Mouse (Mus musculus) limb, embryonic 13.5 days (tissue): ENCODE data around the gene Rasgef1b. TPM values are rescaled to one million over a fixed set of nuclear protein-coding genes. Genes with fewer than 3 reads are reported as not detected.

Experiments
- ATAC-seq: fragments of 200-750 bp; cut with Nextera tagmentation; 2 replicates; pipeline ENCODE4 v1.8.0; 2017; ENCODE audit warnings: low read depth, moderate number of reproducible peaks, moderate TSS enrichment; ENCODE audit not compliant: low FRiP score
- H3K27ac ChIP-seq: fragments of 300-500 bp; sonication (generic); 2 replicates; pipeline ENCODE4 v1.5.1; 2015; ENCODE audit warnings: inconsistent platforms, mild to moderate bottlenecking, moderate library complexity
- H3K27me3 ChIP-seq: fragments of 300-500 bp; sonication (generic); 2 replicates; pipeline ENCODE4 v1.6.1; 2015; ENCODE audit warnings: mild to moderate bottlenecking, inconsistent platforms
- H3K36me3 ChIP-seq: fragments of 300-500 bp; sonication (generic); 2 replicates; pipeline ENCODE4 v1.6.1; 2015; ENCODE audit warnings: inconsistent platforms, mild to moderate bottlenecking, moderate library complexity
- H3K4me1 ChIP-seq: fragments of 300-500 bp; sonication (generic); 2 replicates; pipeline ENCODE4 v1.6.1; 2015; ENCODE audit warnings: inconsistent platforms
- H3K4me2 ChIP-seq: fragments of 300-500 bp; sonication (generic); replicated peaks from 2 replicates; pipeline ENCODE4 v1.6.1; 2015; ENCODE audit warnings: inconsistent platforms, mild to moderate bottlenecking, moderate library complexity
- H3K4me3 ChIP-seq: fragments of 300-500 bp; sonication (generic); 2 replicates; pipeline ENCODE4 v1.5.1; 2015; ENCODE audit warnings: moderate library complexity, mild to moderate bottlenecking, inconsistent platforms
- H3K9ac ChIP-seq: fragments of 300-500 bp; sonication (generic); 2 replicates; pipeline ENCODE4 v1.6.1; 2015; ENCODE audit warnings: mild to moderate bottlenecking, inconsistent platforms
- H3K9me3 ChIP-seq: fragments of 300-500 bp; sonication (generic); 2 replicates; pipeline ENCODE4 v1.6.1; 2016; ENCODE audit warnings: inconsistent platforms
- WGBS: fragments of 180-500 bp; shearing (Covaris S2); methylation state at CpG from one replicate; pipeline ENCODE4 v1.1.7; 2015; 5-methylcytosine and 5-hydroxymethylcytosine counted together
- polyA plus RNA-seq: library from polyadenylated mRNA; unstranded; fragments of >200 nt; fragmentation: Nextera tagmentation; extraction: Ambion mirVana; gene quantifications from 2 replicates; pipeline ENCODE4 v1.2.1, GENCODE M21; 2015

Rasgef1b gene
- 16.0 and 18.7 TPM in 2 replicates for polyA plus RNA-seq

- ATAC-seq = peak; percentile 86
- Histone ChIP-seq H3K27ac (peak within 1 kb of the TSS; percentile 79), H3K9me3 (no peaks in the 10 kb centered on the region), H3K4me3 (peak within 1 kb of the TSS; percentile 68), H3K9ac (peak within 1 kb of the TSS; percentile 67), H3K36me3 (no peaks in the 10 kb centered on the region), H3K4me1 (peaks cover 16% of the 10 kb centered on the region), H3K4me2 (peak within 1 kb of the TSS; percentile 97), H3K27me3 (peaks cover 6% of the 10 kb centered on the region; the same call in 1 of the 2 replicates)
- WGBS = 0% methylated on average over 37 of the region's 53 CpGs
Observed at GRCm38 (mm10) chr5:99728649-99729212, at the start of gene Rasgef1b. TSS of gene Rasgef1b (minus strand) at chr5:99729065.

- 74% methylated on average over 16 of the region's 16 CpGs for WGBS
- Histone ChIP-seq H3K4me2 (no peak overlapping the region), H3K9ac (no peak overlapping the region), H3K27ac (no peak overlapping the region), H3K36me3 (no peaks in the 10 kb centered on the region), H3K4me3 (no peak overlapping the region), H3K4me1 (no peaks in the 10 kb centered on the region), H3K9me3 (peaks cover under 1% of the 10 kb centered on the region; the same call in 1 of the 2 replicates), H3K27me3 (no peaks in the 10 kb centered on the region)
- no peak for ATAC-seq
Observed at GRCm38 (mm10) chr5:99775342-99775741, 46.5 kb upstream of the Rasgef1b start.

- ATAC-seq = no peak
- WGBS = 87% methylated on average over 9 of the region's 9 CpGs
Observed at GRCm38 (mm10) chr5:99773265-99773664, 44.4 kb upstream of the Rasgef1b start.

GRCm38 (mm10) chr5:99764246-99764645, 35.4 kb upstream of the Rasgef1b start:
- Histone ChIP-seq H3K4me3 (no peak overlapping the region), H3K36me3 (no peaks in the 10 kb centered on the region), H3K4me2 (no peak overlapping the region), H3K27me3 (no peaks in the 10 kb centered on the region), H3K27ac (no peak overlapping the region), H3K4me1 (no peaks in the 10 kb centered on the region), H3K9me3 (no peaks in the 10 kb centered on the region), H3K9ac (no peak overlapping the region)
- no peak for ATAC-seq
- 81% methylated on average over 3 of the region's 3 CpGs for WGBS

More at GRCm38 (mm10) chr5:99773265-99773664, 44.4 kb upstream of the Rasgef1b start:
- H3K36me3 ChIP-seq = no peaks in the 10 kb centered on the region
- no peaks in the 10 kb centered on the region for H3K27me3 ChIP-seq
- no peak overlapping the region for H3K4me2 ChIP-seq
- no peaks in the 10 kb centered on the region for H3K4me1 ChIP-seq
- H3K9me3 ChIP-seq = peaks cover 6% of the 10 kb centered on the region; the same call in 1 of the 2 replicates
- no peak overlapping the region for H3K27ac ChIP-seq
- no peak overlapping the region for H3K4me3 ChIP-seq
- H3K9ac ChIP-seq = no peak overlapping the region

GRCm38 (mm10) chr5:99758859-99759258, 30.0 kb upstream of the Rasgef1b start:
- no peaks in the 10 kb centered on the region for H3K27me3 ChIP-seq
- H3K9ac ChIP-seq = no peak overlapping the region
- H3K36me3 ChIP-seq = no peaks in the 10 kb centered on the region
- H3K4me2 ChIP-seq = no peak overlapping the region
- 40% methylated on average over 5 of the region's 5 CpGs for WGBS
- ATAC-seq = no peak
- no peaks in the 10 kb centered on the region for H3K4me1 ChIP-seq
- no peak overlapping the region for H3K4me3 ChIP-seq
- no peak overlapping the region for H3K27ac ChIP-seq
- no peaks in the 10 kb centered on the region for H3K9me3 ChIP-seq

GRCm38 (mm10) chr5:99753843-99754242, 25.0 kb upstream of the Rasgef1b start:
- 83% methylated on average over 12 of the region's 12 CpGs for WGBS
- ATAC-seq = no peak
- H3K36me3 ChIP-seq = no peaks in the 10 kb centered on the region

GRCm38 (mm10) chr5:99753368-99753767, 24.5 kb upstream of the Rasgef1b start:
- Histone ChIP-seq H3K36me3 (no peaks in the 10 kb centered on the region), H3K27ac (no peak overlapping the region), H3K4me2 (no peak overlapping the region), H3K4me3 (no peak overlapping the region), H3K9ac (no peak overlapping the region), H3K9me3 (no peaks in the 10 kb centered on the region), H3K27me3 (no peaks in the 10 kb centered on the region), H3K4me1 (peaks cover 6% of the 10 kb centered on the region; the same call in 1 of the 2 replicates)
- 83% methylated on average over 13 of the region's 13 CpGs for WGBS
- no peak for ATAC-seq

More at GRCm38 (mm10) chr5:99753843-99754242, 25.0 kb upstream of the Rasgef1b start:
- H3K9me3 ChIP-seq = no peaks in the 10 kb centered on the region
- no peak overlapping the region for H3K4me2 ChIP-seq
- no peak overlapping the region for H3K4me3 ChIP-seq
- H3K4me1 ChIP-seq = peaks cover 6% of the 10 kb centered on the region; the same call in 1 of the 2 replicates
- no peak overlapping the region for H3K27ac ChIP-seq
- H3K9ac ChIP-seq = no peak overlapping the region
- no peaks in the 10 kb centered on the region for H3K27me3 ChIP-seq

GRCm38 (mm10) chr5:99752670-99753231, 23.9 kb upstream of the Rasgef1b start:
- Histone ChIP-seq H3K4me3 (no peak overlapping the region), H3K9me3 (no peaks in the 10 kb centered on the region), H3K4me2 (no peak overlapping the region), H3K9ac (no peak overlapping the region), H3K4me1 (peaks cover 6% of the 10 kb centered on the region; the same call in 1 of the 2 replicates), H3K27ac (no peak overlapping the region), H3K36me3 (no peaks in the 10 kb centered on the region), H3K27me3 (no peaks in the 10 kb centered on the region)
- no peak for ATAC-seq
- 35% methylated on average over 5 of the region's 5 CpGs for WGBS

- 72% methylated on average over 10 of the region's 10 CpGs for WGBS
- Histone ChIP-seq H3K4me1 (peaks cover 21% of the 10 kb centered on the region), H3K27ac (no peak overlapping the region), H3K9me3 (no peaks in the 10 kb centered on the region), H3K9ac (no peak overlapping the region), H3K27me3 (no peaks in the 10 kb centered on the region), H3K36me3 (no peaks in the 10 kb centered on the region), H3K4me2 (no peak overlapping the region), H3K4me3 (no peak overlapping the region)
- ATAC-seq = no peak
Observed at GRCm38 (mm10) chr5:99748417-99748816, 19.6 kb upstream of the Rasgef1b start.

- WGBS = 25% methylated on average over 7 of the region's 7 CpGs
Observed at GRCm38 (mm10) chr5:99746087-99746486, 17.2 kb upstream of the Rasgef1b start.

GRCm38 (mm10) chr5:99742874-99743273, 14.0 kb upstream of the Rasgef1b start:
- Histone ChIP-seq H3K27me3 (peaks cover 6% of the 10 kb centered on the region; the same call in 1 of the 2 replicates), H3K4me3 (no peak overlapping the region), H3K9me3 (no peaks in the 10 kb centered on the region), H3K9ac (no peak overlapping the region), H3K36me3 (no peaks in the 10 kb centered on the region), H3K4me1 (peaks cover 36% of the 10 kb centered on the region), H3K27ac (no peak overlapping the region), H3K4me2 (no peak overlapping the region)
- 46% methylated on average over 7 of the region's 7 CpGs for WGBS
- ATAC-seq = no peak; the same call in 1 of the 2 replicates

More at GRCm38 (mm10) chr5:99746087-99746486, 17.2 kb upstream of the Rasgef1b start:
- Histone ChIP-seq H3K9me3 (no peaks in the 10 kb centered on the region), H3K27me3 (no peaks in the 10 kb centered on the region), H3K4me1 (peaks cover 25% of the 10 kb centered on the region), H3K36me3 (no peaks in the 10 kb centered on the region), H3K4me3 (no peak overlapping the region), H3K27ac (no peak overlapping the region), H3K9ac (no peak overlapping the region), H3K4me2 (no peak overlapping the region)
- no peak for ATAC-seq

- no peaks in the 10 kb centered on the region for H3K36me3 ChIP-seq
- no peak overlapping the region for H3K4me2 ChIP-seq
- no peak for ATAC-seq
- H3K27ac ChIP-seq = no peak overlapping the region
- peaks cover 29% of the 10 kb centered on the region for H3K4me1 ChIP-seq
- 9% methylated on average over 8 of the region's 8 CpGs for WGBS
- peaks cover 6% of the 10 kb centered on the region; the same call in 1 of the 2 replicates for H3K27me3 ChIP-seq
- no peak overlapping the region for H3K4me3 ChIP-seq
- H3K9ac ChIP-seq = no peak overlapping the region
- no peaks in the 10 kb centered on the region for H3K9me3 ChIP-seq
Observed at GRCm38 (mm10) chr5:99742056-99742455, 13.2 kb upstream of the Rasgef1b start.
